Mouse (Mus musculus) cerebellum, postnatal 36 days (tissue): ENCODE results near the gene Cadps.

ENCODE experiments used
- DNase-seq, 2 experiments: peaks; one replicate each; pipeline ENCODE4 v3.0.0; 2021 to 2022; ENCODE audit warnings: mixed read lengths in 2 of 2

Cadps gene

GRCm38 (mm10) chr14:12337998-12338809 is 484.7 kb downstream of the Cadps start:
- DNase-seq = no peak

GRCm38 (mm10) chr14:12337421-12337997 is 485.4 kb downstream of the Cadps start:
- DNase-seq = no peak

GRCm38 (mm10) chr14:12334925-12335324 is 488.0 kb downstream of the Cadps start:
- DNase-seq = no peak

GRCm38 (mm10) chr14:12333622-12334021 is 489.3 kb downstream of the Cadps start:
- DNase-seq = no peak
